Comparison of ENCODE assay signal across 9 mouse cellular contexts in the genomic region with DNA sequence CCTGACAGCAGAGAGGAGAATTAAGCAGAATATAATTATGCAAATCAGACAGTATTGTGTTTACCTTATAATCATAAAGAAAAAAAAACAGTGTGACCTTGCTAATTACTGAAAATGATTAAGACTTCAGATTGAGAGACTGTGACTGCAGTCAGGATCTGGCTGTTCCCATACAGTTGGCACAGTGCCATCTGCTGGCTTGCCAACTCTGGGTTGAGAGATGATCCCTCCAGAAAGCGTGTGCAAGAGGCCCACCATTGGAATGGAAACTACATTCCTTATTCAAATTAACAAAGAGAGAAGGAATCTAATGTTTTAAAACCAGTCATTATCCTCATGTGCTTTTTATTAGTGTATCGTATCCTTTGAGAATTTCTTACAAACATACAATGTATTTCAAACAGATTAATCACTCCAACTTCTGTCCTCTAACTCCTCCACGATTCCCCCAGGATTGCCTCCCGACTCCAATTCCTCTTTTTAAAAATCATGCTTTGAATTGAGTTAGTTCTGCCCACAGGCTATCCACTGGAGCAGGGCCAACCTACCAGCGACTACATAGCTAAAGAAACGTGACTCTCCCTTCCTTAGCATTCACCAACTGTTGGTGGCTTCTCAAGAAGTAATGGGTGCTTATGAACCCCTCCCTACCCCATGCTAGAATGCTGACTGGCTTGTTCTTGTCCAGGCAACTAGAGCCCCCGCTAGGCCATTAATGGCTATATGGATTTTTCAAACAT.
A peak's percentile ranks its signal among the peaks of the same experiment; 100 is the strongest.
DNase-seq lines count a peak whose midpoint lies in the region; ATAC-seq lines count a peak whose summit lies in the region.
"Had no signal": no experiment of that assay in that cellular context is flagged by ENCODE, and none has a peak within 500 bp of the region (broad histone marks: within the 10 kb centered on the region; RNA-seq: fewer than 3 reads in every experiment).

No protein-coding gene starts in this region.

- DNase-seq in cerebellum, postnatal 25 days: peak; percentile 20 to 65
- DNase-seq in left cerebral cortex, postnatal 10 days (ENCODE audit: extremely low spot score in 1 of 2, low spot score in 2 of 2): peak; percentile 11 to 39
- no peak for DNase-seq in left cerebral cortex, adult 11 months (ENCODE audit: low spot score)
- DNase-seq in forebrain, embryonic 14.5 days (ENCODE audit: low spot score): peak; percentile 87
- peak; percentile 11 for DNase-seq in lung, postnatal 36 days
- no peak for DNase-seq in natural killer cell, adult 2 months (ENCODE audit: low spot score in 2 of 2)

- ATAC-seq in cerebellum, adult (ENCODE audit: insufficient number of reproducible peaks, low FRiP score, low TSS enrichment): no peak
- ATAC-seq in forebrain, embryonic 14.5 days: peak; percentile 94
- no peak for ATAC-seq in monocyte, adult 5-6 weeks (replicated peaks; ENCODE audit: insufficient number of reproducible peaks, low FRiP score, low TSS enrichment, poor library complexity, severe bottlenecking)

- no peak overlapping the region for H3K4me3 ChIP-seq in forebrain, embryonic 14.5 days (ENCODE audit: low read depth, low read length)
- H3K4me3 ChIP-seq: liver, embryonic 15.5 days had no signal

- no peak overlapping the region for H3K4me2 ChIP-seq in forebrain, embryonic 14.5 days (ENCODE audit: low read length)
- H3K4me2 ChIP-seq: liver, embryonic 15.5 days had no signal

- no peaks in the 10 kb centered on the region for H3K9me3 ChIP-seq in forebrain, embryonic 14.5 days (replicated peaks; ENCODE audit: control insufficient read depth, low read length)
- H3K9me3 ChIP-seq: liver, embryonic 15.5 days had no signal

- WGBS in forebrain, embryonic 14.5 days: 53% methylated on average over 7 of the region's 7 CpGs

- H3K9ac ChIP-seq in forebrain, embryonic 14.5 days (ENCODE audit: low read length): no peak overlapping the region
- H3K9ac ChIP-seq: liver, embryonic 15.5 days had no signal

- no peak overlapping the region for H3K27ac ChIP-seq in forebrain, embryonic 14.5 days (ENCODE audit: low read depth, low read length)
- H3K27ac ChIP-seq: liver, embryonic 15.5 days had no signal

- intact Hi-C loops in left cerebral cortex, postnatal 10 days (cut with DNase I): no loop called here

- no peaks in the 10 kb centered on the region; the same call in 1 of the 2 replicates for H3K4me1 ChIP-seq in forebrain, embryonic 14.5 days (ENCODE audit: control insufficient read depth, insufficient read depth, low read length)
- H3K4me1 ChIP-seq: liver, embryonic 15.5 days had no signal

- no peaks in the 10 kb centered on the region for H3K27me3 ChIP-seq in forebrain, embryonic 14.5 days (replicated peaks; ENCODE audit: control insufficient read depth, insufficient read depth, low read length)
- H3K27me3 ChIP-seq: liver, embryonic 15.5 days had no signal

- no peaks in the 10 kb centered on the region for H3K36me3 ChIP-seq in forebrain, embryonic 14.5 days (ENCODE audit: control insufficient read depth, insufficient read depth, low read length)
- H3K36me3 ChIP-seq: liver, embryonic 15.5 days had no signal

Comparison
In these comparisons a context has a peak if more than half of its experiments do, and no peak if none do; other contexts are left out.
1. DNase-seq: peak in cerebellum, postnatal 25 days (2 of 2), left cerebral cortex, postnatal 10 days (2 of 2), forebrain, embryonic 14.5 days (single experiment) and lung, postnatal 36 days (single experiment); none in left cerebral cortex, adult 11 months (single experiment) and natural killer cell, adult 2 months (0 of 2).